Mouse (Mus musculus) R1 (cell line): ENCODE measurements around the gene Cmtm8.

Experiments used
- DNase-seq: peaks from one replicate; pipeline ENCODE4 v3.0.0-alpha.2; 2018; ENCODE audit warnings: low read depth, low spot score

Cmtm8 gene

GRCm38 (mm10) chr9:114821548-114822289 is 22.2 kb downstream of the Cmtm8 start:
- no peak for DNase-seq

- DNase-seq = no peak
Observed at GRCm38 (mm10) chr9:114818918-114819317, 25.0 kb downstream of the Cmtm8 start.

GRCm38 (mm10) chr9:114817012-114817411 is 26.9 kb downstream of the Cmtm8 start:
- DNase-seq = no peak

- no peak for DNase-seq
Observed at GRCm38 (mm10) chr9:114816121-114816520, 27.8 kb downstream of the Cmtm8 start.

GRCm38 (mm10) chr9:114815315-114815714 is 28.6 kb downstream of the Cmtm8 start:
- DNase-seq = peak; percentile 71

- DNase-seq = no peak
Observed at GRCm38 (mm10) chr9:114812001-114812400, 32.0 kb downstream of the Cmtm8 start.

- DNase-seq = no peak
Observed at GRCm38 (mm10) chr9:114810837-114811236, 33.1 kb downstream of the Cmtm8 start.

GRCm38 (mm10) chr9:114808671-114809070 is 35.3 kb downstream of the Cmtm8 start:
- DNase-seq = no peak

- DNase-seq = no peak
Observed at GRCm38 (mm10) chr9:114807261-114807660, 36.7 kb downstream of the Cmtm8 start.

GRCm38 (mm10) chr9:114805151-114805671 is 38.7 kb downstream of the Cmtm8 start:
- DNase-seq = peak; percentile 61

GRCm38 (mm10) chr9:114802191-114802590 is 41.8 kb downstream of the Cmtm8 start:
- DNase-seq = no peak

- DNase-seq = no peak
Observed at GRCm38 (mm10) chr9:114801301-114801700, 42.7 kb downstream of the Cmtm8 start.

GRCm38 (mm10) chr9:114799498-114800107 is 44.4 kb downstream of the Cmtm8 start:
- no peak for DNase-seq

- no peak for DNase-seq
Observed at GRCm38 (mm10) chr9:114798845-114799244, 45.1 kb downstream of the Cmtm8 start.

GRCm38 (mm10) chr9:114797329-114798004 is 46.5 kb downstream of the Cmtm8 start:
- peak; percentile 70 for DNase-seq

- no peak for DNase-seq
Observed at GRCm38 (mm10) chr9:114796473-114797050, 47.4 kb downstream of the Cmtm8 start.

GRCm38 (mm10) chr9:114794491-114794890 is 49.5 kb downstream of the Cmtm8 start:
- DNase-seq = peak; percentile 29

GRCm38 (mm10) chr9:114793764-114794295 is 50.1 kb downstream of the Cmtm8 start:
- no peak for DNase-seq

GRCm38 (mm10) chr9:114789989-114790388 is 54.0 kb downstream of the Cmtm8 start:
- no peak for DNase-seq

- no peak for DNase-seq
Observed at GRCm38 (mm10) chr9:114789557-114789956, 54.4 kb downstream of the Cmtm8 start.

GRCm38 (mm10) chr9:114788697-114789096 is 55.3 kb downstream of the Cmtm8 start:
- no peak for DNase-seq

- no peak for DNase-seq
Observed at GRCm38 (mm10) chr9:114787716-114788115, 56.2 kb downstream of the Cmtm8 start.
